Mouse (Mus musculus) heart, postnatal 10 days (tissue): Measurements from ENCODE around the gene Tspan9. TPM values are rescaled to one million over a fixed set of nuclear protein-coding genes. Genes with fewer than 3 reads are reported as not detected.

Experiments used
- DNase-seq, 2 experiments: peaks; one replicate each; pipeline ENCODE4 v3.0.0; 2021
- intact Hi-C: fragments of 180-260 bp; cut with DNase I; formaldehyde crosslinking; loops from one replicate; pipeline ENCODE4 v1.15.1; 2025
- total RNA-seq, 2 experiments: library from RNA; stranded (reverse); gene quantifications; 2 replicates each; pipeline ENCODE4 v1.2.3; 2021

The Tspan9 gene
- 100 to 1,000 TPM; 184 to 197 TPM for total RNA-seq

- DNase-seq, result peak; percentile 78 to 82
- intact Hi-C loops, result loop anchor here (2.0 kb wide), 2 partner anchors 41 to 51 kb away; no protein-coding TSS in a partner anchor
These were observed at the start of gene Tspan9 for GRCm38 (mm10) chr6:128143390-128144020. TSS of gene Tspan9 (minus strand) at chr6:128143594.

- peak in 1 of 2 experiments; percentile 14 for DNase-seq
- intact Hi-C loops, result no loop called here
These were observed 40.1 kb upstream of the Tspan9 start for GRCm38 (mm10) chr6:128183521-128183920.

DNA sequence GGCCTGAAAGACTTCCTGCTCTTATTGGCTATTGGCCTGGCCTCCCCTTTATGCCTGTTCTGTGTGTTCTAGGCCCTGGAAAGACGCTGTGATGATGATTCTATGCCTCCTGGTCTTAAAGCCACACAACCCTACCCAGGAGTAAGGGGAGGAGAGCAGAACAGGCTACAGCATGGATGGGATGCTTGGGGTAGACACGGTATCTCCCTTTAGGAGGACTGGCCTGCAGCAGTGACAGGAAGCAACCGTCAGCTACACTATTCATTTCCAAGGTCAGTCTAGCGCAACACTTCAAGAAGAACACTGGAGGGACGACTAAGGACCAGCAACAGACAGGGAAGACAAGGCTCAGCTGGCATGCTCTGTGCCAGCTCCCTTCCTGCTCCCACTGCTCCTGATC lies 37.8 kb upstream of the Tspan9 start:
- no peak for DNase-seq
- intact Hi-C loops, result no loop called here

DNA sequence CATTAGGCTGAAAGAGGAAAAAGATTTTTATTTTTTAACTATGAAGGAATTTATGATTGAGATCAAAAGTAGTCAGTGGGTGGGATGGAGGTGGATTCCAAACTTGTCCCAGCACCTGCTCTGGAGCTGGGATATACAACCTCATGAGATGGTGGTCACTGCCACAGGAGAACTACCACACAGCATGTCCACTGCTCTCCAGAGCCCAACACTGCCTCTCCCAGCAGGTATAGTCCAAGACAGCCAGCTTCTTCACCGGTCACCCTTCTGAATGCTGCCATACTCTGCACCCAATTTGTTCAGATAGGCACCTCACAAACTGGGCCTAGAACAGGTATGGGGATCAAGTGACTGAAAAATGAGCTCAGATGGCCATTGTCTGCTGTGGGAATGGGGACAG lies 36.3 kb upstream of the Tspan9 start:
- intact Hi-C loops, result no loop called here
- DNase-seq, result no peak

DNA sequence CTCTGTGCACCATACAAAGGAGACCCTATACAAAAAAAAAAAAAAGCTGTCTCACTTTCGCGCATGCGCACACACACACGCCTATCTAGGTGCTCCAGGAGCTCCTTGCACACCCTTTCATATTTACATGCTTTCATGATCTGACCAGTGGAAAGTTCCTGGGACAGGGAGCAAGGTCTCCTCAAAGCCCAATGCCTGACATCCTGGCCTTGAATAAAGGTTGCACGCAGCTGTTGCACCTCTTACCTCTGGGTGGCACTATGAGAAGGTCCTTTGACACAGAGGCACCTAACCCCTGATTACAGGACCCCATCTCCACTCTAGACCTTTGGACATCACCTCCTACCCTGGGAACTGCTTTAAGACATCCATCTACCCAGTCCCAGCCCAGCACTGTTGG lies 35.9 kb upstream of the Tspan9 start:
- intact Hi-C loops, result no loop called here
- no peak for DNase-seq

DNA sequence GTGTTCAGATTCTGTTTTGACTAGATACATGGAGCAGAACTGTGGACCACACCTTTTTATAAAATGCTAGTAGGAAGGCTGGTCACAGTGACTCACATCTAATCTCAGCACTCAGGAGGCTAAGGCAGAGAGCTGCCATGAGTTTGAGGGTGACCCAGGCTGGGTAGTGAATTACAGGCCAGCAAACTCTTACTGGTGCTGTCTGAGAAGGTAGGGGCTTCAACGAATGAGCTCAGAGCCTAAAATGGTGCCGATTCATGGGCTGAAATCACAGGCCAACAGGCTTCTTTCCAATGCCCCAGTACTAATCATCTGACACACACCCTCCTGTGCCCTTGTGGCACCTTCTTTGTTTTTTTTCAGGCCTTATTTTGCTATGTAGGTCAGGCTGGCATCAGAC lies 35.3 kb upstream of the Tspan9 start:
- DNase-seq, result no peak
- intact Hi-C loops, result no loop called here

DNA sequence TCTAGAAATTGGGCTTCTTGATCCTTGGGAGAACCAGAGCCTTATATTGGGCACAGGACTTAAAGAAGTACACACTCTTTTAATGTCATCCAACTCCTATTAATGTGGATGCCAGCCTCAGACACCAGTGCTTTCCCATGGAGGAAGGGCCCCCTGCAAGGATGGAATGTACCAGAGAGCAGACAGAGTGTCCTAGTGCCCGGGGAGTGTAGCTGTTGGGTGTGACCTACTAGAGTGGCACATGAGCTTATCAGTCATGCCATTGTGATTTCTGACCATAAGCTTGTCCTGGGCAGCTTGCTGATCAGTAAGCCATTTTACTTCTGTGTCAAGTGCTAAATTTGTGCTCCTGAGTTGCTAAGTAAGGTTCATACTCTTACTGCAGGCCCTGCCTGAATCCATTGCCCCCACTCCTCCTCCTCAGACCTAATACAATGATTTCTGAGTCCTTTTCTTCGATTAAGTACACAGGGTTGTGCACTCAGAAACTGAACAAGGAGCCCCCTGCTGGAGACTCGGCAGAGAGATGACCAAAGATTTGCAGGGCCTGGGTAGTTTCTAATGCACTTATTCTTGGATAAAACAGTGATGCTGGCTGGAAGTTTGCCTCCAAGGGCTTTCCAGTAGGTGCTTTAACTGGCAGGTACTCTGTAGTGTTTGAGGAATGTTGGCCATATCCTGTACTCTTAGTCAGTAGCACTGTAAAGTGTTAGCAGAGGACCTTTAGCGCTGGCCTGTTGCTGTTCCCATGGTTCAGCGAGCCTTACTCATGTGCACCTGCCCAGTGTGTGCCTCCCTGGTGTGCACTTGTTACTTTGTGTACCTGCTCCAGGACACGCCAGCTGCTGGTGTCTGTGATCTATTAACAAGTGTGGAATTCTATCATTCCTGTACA lies 25.6 kb upstream of the Tspan9 start:
- DNase-seq, result peak; percentile 21 to 25
- intact Hi-C loops, result no loop called here

DNA sequence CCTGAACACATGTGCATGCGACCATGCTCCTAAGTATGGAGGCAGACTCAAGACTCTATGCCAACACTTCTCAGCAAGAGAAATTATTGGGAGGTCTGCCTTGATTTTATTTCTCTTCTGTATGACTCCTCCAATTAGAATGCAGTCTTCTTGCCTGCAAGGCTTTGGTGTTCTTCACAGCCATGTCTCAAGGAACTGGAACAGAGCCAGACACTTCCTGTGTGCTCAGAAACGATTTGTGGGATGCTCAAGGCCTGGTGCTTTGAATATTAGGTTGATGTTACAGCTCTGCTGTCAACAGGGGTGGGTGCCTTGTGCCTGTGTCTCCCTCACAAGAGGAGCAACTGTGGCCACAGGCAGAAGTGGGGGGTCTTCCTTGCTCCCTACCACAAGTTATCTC lies 22.2 kb upstream of the Tspan9 start:
- intact Hi-C loops, result no loop called here
- DNase-seq, result no peak

DNA sequence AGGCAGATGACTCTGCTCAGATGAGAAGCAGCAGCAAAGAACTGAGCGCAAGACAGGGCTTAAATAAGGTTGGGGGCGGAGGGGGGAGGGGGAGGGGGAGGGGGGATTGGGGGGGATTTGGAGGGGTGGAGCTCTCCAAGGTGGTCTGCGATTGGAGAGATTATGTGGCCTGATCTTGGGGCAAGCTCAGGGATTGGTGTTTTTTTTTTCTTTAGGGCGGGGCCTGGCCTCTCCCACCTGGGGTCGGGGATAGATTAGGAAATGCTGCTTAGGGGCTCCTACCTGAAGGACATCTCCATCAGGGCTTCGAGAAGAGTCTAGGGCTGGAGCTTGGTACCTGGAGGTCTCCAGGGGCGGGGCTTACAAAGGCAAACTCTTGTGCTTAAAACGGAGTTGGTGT lies 21.2 kb upstream of the Tspan9 start:
- DNase-seq, result no peak
- intact Hi-C loops, result no loop called here

DNA sequence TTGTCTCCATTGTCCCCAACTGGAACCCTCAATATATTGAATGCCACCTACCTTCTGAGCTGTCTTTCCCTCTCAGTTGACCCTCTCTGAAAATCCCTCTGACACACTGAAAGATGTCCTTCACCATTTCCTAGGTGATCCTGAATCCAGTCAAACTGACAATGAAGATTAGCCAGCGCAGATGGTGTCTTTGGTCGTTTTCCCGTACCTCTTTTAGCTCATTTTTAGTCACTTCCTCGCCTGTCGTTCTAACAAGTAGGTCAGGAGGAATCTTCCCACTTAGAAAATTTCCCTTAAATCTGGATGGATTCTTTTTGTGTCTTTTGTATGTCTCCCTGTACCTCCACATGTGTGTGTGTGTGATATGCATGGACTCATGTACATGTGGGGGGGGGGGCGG lies 15.7 kb upstream of the Tspan9 start:
- intact Hi-C loops, result no loop called here
- no peak for DNase-seq

DNA sequence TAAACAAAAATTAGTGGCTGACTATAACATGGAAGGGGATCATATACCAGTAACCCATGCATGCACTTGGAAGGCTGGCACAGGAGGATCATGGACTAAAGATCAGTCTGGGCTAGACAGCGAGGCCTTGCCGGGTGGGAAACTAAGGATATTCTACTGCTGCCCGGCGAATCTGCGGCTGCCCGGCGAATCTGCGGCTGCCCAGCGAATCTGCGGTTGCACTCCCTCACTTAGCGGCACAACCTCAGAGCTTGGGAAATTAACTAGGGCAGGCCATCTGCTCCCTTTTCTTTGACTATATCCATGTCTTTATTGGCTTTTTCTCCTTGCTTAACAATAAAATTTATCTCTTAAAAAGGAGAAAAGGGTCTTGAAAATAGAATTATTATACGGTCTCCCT lies 14.6 kb upstream of the Tspan9 start:
- no peak for DNase-seq
- intact Hi-C loops, result no loop called here

DNA sequence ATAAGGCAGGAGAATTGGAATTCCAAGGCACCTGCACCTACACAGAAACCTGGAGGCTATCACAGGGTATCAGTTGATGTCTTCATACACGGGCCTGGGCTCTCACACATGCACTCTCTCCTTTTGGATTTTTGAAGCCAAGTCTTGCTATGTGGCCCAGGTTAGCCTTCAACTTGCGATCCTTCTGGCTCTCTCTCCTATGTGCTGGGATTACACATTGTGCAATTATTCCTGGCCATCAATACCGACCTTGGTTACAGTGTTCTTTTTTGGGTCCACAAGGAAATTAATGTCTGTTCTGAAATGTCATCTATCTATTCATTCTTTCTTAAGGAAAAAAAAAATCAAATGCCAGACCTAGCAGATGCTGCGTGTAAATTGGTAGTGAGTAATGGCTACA lies 13.1 kb upstream of the Tspan9 start:
- DNase-seq, result no peak

DNA sequence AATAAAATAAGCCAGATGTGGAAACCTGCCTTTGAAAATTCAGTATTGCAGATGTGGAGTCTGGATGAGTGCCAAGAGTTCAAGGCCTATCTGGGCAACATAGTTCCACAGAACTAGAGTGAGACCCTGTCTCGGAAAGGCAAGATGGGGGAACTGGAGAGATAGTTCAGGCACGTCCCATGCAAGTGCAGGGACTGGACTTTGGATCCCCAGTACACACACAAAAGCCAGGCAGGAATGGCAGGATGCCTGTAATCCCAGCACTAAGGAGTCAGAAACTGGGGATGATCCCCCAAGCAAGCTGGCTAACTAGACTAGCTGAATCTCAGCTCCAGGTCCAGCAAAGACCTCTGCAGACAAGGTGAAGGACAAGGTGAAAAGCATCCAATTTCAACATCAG lies 12.5 kb upstream of the Tspan9 start:
- intact Hi-C loops, result no loop called here

More for the DNA sequence above, 13.1 kb upstream of the Tspan9 start:
- intact Hi-C loops, result no loop called here

DNA sequence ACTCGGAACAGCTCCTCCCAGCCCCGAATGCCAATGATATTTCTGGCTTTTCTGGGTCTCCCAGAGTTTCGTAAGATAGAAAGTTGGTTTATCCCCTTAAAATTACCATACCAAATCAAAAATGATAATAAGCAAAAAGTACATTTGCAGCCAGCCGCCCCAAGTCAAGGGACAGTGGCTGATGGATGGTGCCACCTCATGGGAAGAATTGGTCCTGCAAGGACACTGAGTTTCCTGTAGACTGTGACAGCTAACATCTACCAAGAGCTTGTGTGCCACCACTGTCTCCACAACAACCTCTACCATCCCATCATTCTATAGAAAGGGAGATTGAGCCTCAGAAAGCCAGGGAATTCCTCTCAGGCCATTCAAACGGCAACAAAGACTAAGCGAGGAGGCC lies 2.4 kb upstream of the Tspan9 start:
- intact Hi-C loops, result loop anchor here (1.0 to 2.0 kb wide), 3 partner anchors 53 to 175 kb away; no protein-coding TSS in a partner anchor
- DNase-seq, result peak; percentile 76 to 82

More for the DNA sequence above, 12.5 kb upstream of the Tspan9 start:
- no peak for DNase-seq

DNA sequence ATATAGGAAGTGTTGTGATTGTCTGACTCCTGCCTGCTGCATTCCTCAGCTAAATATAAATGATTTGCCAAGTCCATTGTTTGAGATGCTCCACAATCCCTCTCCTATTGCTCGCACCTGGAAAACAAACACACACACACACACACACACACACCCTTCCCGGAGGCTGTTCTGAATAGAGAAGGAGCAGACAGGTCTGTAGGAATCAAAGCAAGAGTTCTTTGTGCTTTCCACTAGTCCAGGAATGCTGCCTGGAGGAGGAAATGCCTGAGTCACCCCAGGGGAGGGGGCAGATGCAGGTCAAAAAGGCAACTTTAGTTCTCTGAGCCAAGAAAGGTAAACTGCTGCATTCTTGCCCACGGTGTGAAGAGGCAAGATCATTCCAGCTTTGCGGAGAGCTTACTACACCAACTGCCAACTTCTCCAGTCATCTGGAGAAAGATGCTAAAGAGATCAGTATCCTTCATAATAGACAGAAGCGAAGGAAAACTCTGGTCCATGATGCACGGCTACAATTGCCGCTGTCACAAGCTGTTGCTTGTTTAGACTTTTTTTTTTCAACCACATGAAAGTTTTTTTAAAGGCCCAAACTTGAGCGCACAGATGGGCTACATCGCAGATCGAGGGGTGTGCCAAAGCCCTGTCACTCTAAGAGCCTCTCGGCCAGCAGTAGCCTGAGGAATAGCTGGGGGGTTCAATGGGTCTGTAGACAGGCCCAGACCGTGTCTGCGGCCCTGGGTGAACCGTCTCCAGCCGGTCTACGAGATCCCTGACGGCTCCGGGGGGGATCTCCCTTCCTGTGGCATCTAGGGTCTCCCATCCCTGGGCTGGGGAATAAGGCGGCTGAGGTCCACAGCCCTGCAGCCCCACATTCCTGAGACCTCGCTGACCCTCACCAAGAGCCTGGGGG lies 770 bp downstream of the Tspan9 start:
- intact Hi-C loops, result loop anchor here (2.0 kb wide), 1 partner anchor 40 kb away; no protein-coding TSS in a partner anchor
- peak; percentile 78 to 80 for DNase-seq

- intact Hi-C loops, result no loop called here
- no peak for DNase-seq
These were observed 2.7 kb downstream of the Tspan9 start for GRCm38 (mm10) chr6:128140724-128141123.

DNA sequence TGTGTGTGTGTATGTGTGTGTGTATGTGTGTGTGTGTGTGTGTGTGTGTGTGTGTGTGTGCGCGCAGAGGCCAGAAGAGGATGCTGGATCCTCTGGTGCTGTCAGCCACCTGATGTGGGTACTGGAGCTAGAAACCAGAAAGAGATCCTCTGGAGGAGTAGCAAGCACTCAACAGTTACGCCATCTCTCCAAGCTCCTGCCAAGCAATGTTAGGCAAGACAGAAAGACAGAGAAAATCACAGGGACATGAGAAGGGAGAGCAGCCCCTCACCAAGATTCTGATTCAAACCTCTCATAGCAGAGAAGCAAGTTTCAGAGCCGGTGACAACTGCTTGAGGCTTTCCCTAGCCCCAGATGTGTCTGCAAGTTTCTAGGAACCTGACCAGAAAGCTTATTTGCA lies 5.5 kb downstream of the Tspan9 start:
- intact Hi-C loops, result no loop called here
- DNase-seq, result no peak

GRCm38 (mm10) chr6:128136654-128137053 lies 6.7 kb downstream of the Tspan9 start:
- DNase-seq, result no peak
- intact Hi-C loops, result no loop called here

DNA sequence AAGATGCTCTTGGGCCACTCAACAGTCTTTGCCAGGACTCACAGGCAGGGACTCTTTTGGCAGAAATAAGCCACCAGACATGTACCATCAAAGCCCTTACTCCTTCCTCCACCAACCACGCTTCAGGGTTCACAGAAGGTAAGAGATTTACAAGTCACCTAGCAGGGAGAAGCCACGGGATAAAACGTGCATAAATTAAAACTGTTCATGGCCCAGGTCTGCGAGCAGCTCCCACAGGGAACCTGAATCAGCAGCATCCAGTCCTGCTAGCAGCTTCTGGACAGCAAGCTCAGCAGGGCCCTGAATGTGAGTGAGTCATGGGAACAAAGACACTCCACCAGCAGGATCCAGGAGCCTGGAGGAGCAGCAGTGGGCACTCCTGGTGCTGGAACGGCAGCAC lies 7.9 kb downstream of the Tspan9 start:
- DNase-seq, result no peak
- intact Hi-C loops, result no loop called here

GRCm38 (mm10) chr6:128135006-128135405 lies 8.4 kb downstream of the Tspan9 start:
- no peak for DNase-seq
- intact Hi-C loops, result no loop called here
